Mouse (Mus musculus) hindbrain, embryonic 11.5 days (tissue): ENCODE results near the gene Ugt2b38. TPM values are rescaled to one million over a fixed set of nuclear protein-coding genes. Genes with fewer than 3 reads are reported as not detected.
"Not testable (repeated sequence)": the region's sequence is repeated elsewhere in the genome, so short reads cannot be mapped to it uniquely, and the experiment has no call there.

ENCODE experiments used
- ATAC-seq: fragments of 200-750 bp; cut with Nextera tagmentation; 2 replicates; pipeline ENCODE4 v1.8.0; 2017; ENCODE audit warnings: mild to moderate bottlenecking, moderate TSS enrichment, moderate library complexity; ENCODE audit not compliant: low FRiP score
- DNase-seq: peaks from one replicate; pipeline ENCODE4 v3.0.0-alpha.2; 2015; ENCODE audit warnings: low spot score
- H3K27ac ChIP-seq: fragments of 300-500 bp; sonication (generic); 2 replicates; pipeline ENCODE4 v1.5.1; 2014; ENCODE audit warnings: mild to moderate bottlenecking, low read depth, low read length
- H3K27me3 ChIP-seq: fragments of 300-500 bp; sonication (generic); 2 replicates; pipeline ENCODE4 v1.6.1; 2014; ENCODE audit warnings: mild to moderate bottlenecking, low read length, moderate library complexity, mixed read lengths; ENCODE audit not compliant: control insufficient read depth, insufficient read depth
- H3K36me3 ChIP-seq: fragments of 300-500 bp; sonication (generic); 2 replicates; pipeline ENCODE4 v1.6.1; 2014; ENCODE audit warnings: mild to moderate bottlenecking, low read length, moderate library complexity, mixed read lengths; ENCODE audit not compliant: control insufficient read depth, insufficient read depth
- H3K4me1 ChIP-seq: fragments of 300-500 bp; sonication (generic); replicated peaks from 2 replicates; pipeline ENCODE4 v1.6.1; 2014; ENCODE audit warnings: low read length, mixed read lengths; ENCODE audit not compliant: control insufficient read depth, insufficient read depth
- H3K4me2 ChIP-seq: fragments of 300-500 bp; sonication (generic); replicated peaks from 2 replicates; pipeline ENCODE4 v1.6.1; 2014; ENCODE audit warnings: mild to moderate bottlenecking, low read depth, low read length
- H3K4me3 ChIP-seq: fragments of 300-500 bp; sonication (generic); 2 replicates; pipeline ENCODE4 v1.5.1; 2014; ENCODE audit warnings: low read depth, low read length
- H3K9ac ChIP-seq: fragments of 300-500 bp; sonication (generic); 2 replicates; pipeline ENCODE4 v1.6.1; 2014; ENCODE audit warnings: low read depth, low read length
- H3K9me3 ChIP-seq: fragments of 300-500 bp; sonication (generic); 2 replicates; pipeline ENCODE4 v1.6.1; 2016; ENCODE audit warnings: low read length; ENCODE audit not compliant: control insufficient read depth
- WGBS: fragments of 180-500 bp; shearing (Covaris S2); extraction: QIAGEN DNeasy Blood & Tissue Kit; methylation state at CpG from one replicate; pipeline ENCODE4 v1.1.7; 2014; 5-methylcytosine and 5-hydroxymethylcytosine counted together
- polyA plus RNA-seq: library from polyadenylated mRNA; unstranded; fragments of >200 nt; fragmentation: Nextera tagmentation; extraction: Ambion mirVana; gene quantifications from 2 replicates; pipeline ENCODE4 v1.2.1, GENCODE M21; 2014

The Ugt2b38 gene
- not detected in 2 replicates for polyA plus RNA-seq

DNA sequence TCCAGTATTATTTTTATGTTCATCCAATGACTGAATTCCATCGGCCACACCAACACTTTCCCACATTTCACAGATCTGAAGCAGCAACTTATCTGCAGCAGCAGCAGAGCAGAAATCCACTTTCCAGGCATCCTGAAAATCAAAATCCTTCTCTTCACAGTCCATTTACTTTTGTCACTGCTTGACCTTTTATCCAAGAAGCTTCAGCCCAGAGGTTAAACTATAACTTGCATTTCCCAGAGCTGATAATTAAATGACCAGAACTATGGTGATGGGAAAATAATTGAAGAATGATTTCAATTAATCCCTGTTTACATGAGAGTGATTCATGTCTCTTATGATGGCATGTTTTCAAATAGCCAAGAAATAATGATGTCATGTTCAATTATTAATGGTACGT, at the start of gene Ugt2b38:
Ugt2b38 (minus strand) TSS at position 163 of the 400 bp plus-strand sequence.
- H3K4me3 ChIP-seq, H3K4me2 ChIP-seq, H3K36me3 ChIP-seq, H3K27ac ChIP-seq, H3K9ac ChIP-seq, H3K27me3 ChIP-seq, H3K9me3 ChIP-seq, ATAC-seq, H3K4me1 ChIP-seq, DNase-seq: not testable (repeated sequence)
- 90% methylated on average over 1 of the region's 2 CpGs for WGBS

DNA sequence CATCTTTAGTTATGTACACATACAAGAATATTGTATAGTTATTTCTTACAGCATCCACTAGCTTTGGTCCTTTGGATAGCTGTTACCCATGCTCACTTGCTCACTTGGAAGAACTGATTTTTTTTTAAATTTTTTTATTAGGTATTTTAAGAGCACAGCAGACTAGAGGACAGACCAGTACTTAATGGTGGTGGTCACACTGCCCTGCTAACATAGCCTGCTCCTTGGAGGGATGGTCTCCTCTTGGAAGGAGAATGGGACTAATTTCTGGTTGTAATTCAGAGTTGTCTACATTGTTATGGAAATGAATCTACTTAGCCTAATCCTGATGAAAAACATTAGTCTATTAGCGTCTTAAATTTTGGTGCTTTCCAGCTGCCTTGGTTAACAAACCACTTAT, 34.8 kb upstream of the Ugt2b38 start:
- Histone ChIP-seq H3K4me2 (no peak overlapping the region), H3K9me3 (no peaks in the 10 kb centered on the region), H3K27ac (no peak overlapping the region), H3K36me3 (no peaks in the 10 kb centered on the region), H3K27me3 (no peaks in the 10 kb centered on the region), H3K4me1 (no peaks in the 10 kb centered on the region), H3K4me3 (no peak overlapping the region), H3K9ac (no peak overlapping the region)
- ATAC-seq (no peak), DNase-seq (no peak)
- WGBS = 33% methylated on average over 1 of the region's 1 CpGs

DNA sequence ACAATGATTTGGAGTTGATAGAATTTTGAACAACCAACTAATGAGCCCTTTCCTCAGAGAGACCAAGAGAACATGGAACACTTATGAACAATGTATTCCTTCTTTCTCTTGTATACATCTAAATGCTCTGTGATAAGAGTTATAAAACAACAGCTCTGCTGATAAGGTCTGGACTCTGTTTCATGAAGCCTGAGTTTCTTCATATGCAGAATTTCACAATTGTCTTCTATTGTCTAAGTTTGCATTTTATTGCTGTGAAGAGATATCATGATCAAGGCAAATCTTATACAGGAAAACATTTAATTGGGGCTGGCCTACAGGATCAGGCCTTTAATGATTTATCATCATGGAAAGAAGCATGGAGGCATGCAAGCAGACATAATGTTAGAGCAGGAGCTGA, 33.7 kb upstream of the Ugt2b38 start:
- H3K36me3 ChIP-seq = no peaks in the 10 kb centered on the region
- no peaks in the 10 kb centered on the region for H3K9me3 ChIP-seq
- H3K9ac ChIP-seq = no peak overlapping the region
- H3K27me3 ChIP-seq = no peaks in the 10 kb centered on the region
- DNase-seq (no peak), ATAC-seq (no peak)
- H3K4me3 ChIP-seq = no peak overlapping the region
- no peak overlapping the region for H3K27ac ChIP-seq
- no peak overlapping the region for H3K4me2 ChIP-seq
- no peaks in the 10 kb centered on the region for H3K4me1 ChIP-seq

- Histone ChIP-seq H3K27me3 (no peaks in the 10 kb centered on the region), H3K9me3 (no peaks in the 10 kb centered on the region), H3K27ac (no peak overlapping the region), H3K36me3 (no peaks in the 10 kb centered on the region), H3K4me2 (no peak overlapping the region), H3K9ac (no peak overlapping the region), H3K4me3 (no peak overlapping the region), H3K4me1 (no peaks in the 10 kb centered on the region)
- ATAC-seq = no peak
- WGBS = 92% methylated on average over 3 of the region's 3 CpGs
- no peak for DNase-seq
Observed at GRCm38 (mm10) chr5:87456216-87456850, 32.3 kb upstream of the Ugt2b38 start.

DNA sequence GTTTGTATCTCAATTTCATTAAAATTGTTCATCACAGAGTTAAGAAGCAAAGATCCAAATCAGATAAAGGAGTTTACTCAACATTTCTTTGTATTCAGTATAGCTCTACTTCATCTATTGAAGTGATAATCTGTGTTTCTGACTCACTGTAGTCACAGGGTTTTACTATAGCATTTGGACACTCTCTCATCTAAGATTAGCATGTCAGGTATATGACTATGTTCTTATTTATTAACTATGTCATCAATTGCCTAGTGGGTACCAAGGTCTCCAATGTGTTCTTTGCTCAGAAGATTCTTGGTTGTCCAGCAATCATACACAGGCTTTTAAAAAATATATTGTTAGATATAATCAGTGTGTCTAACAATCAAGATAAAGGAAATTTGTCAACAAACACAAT, 31.5 kb upstream of the Ugt2b38 start:
- no peak overlapping the region for H3K4me2 ChIP-seq
- H3K4me1 ChIP-seq = no peaks in the 10 kb centered on the region
- no peaks in the 10 kb centered on the region for H3K9me3 ChIP-seq
- H3K27me3 ChIP-seq = no peaks in the 10 kb centered on the region
- no peaks in the 10 kb centered on the region for H3K36me3 ChIP-seq
- no peak overlapping the region for H3K27ac ChIP-seq
- H3K9ac ChIP-seq = no peak overlapping the region
- ATAC-seq (no peak), DNase-seq (no peak)
- H3K4me3 ChIP-seq = no peak overlapping the region

- H3K4me1 ChIP-seq, H3K27ac ChIP-seq, H3K9me3 ChIP-seq, ATAC-seq, H3K4me3 ChIP-seq, H3K9ac ChIP-seq, H3K27me3 ChIP-seq, H3K4me2 ChIP-seq, DNase-seq, H3K36me3 ChIP-seq: not testable (repeated sequence)
- WGBS = 86% methylated on average over 2 of the region's 5 CpGs
Observed at GRCm38 (mm10) chr5:87452514-87452913, 28.5 kb upstream of the Ugt2b38 start.

- no peak overlapping the region for H3K4me3 ChIP-seq
- no peaks in the 10 kb centered on the region for H3K36me3 ChIP-seq
- WGBS = 45% methylated on average over 3 of the region's 3 CpGs
- no peak overlapping the region for H3K9ac ChIP-seq
- no peak overlapping the region for H3K27ac ChIP-seq
- ATAC-seq (no peak), DNase-seq (peak; percentile 17)
- no peaks in the 10 kb centered on the region for H3K9me3 ChIP-seq
- H3K27me3 ChIP-seq = no peaks in the 10 kb centered on the region
- H3K4me1 ChIP-seq = no peaks in the 10 kb centered on the region
- no peak overlapping the region for H3K4me2 ChIP-seq
Observed at GRCm38 (mm10) chr5:87436264-87436663, 12.3 kb upstream of the Ugt2b38 start.

- 89% methylated on average over 3 of the region's 3 CpGs for WGBS
- Histone ChIP-seq H3K4me2 (no peak overlapping the region), H3K27me3 (no peaks in the 10 kb centered on the region), H3K9me3 (no peaks in the 10 kb centered on the region), H3K36me3 (no peaks in the 10 kb centered on the region), H3K27ac (no peak overlapping the region), H3K9ac (no peak overlapping the region), H3K4me3 (no peak overlapping the region), H3K4me1 (no peaks in the 10 kb centered on the region)
- DNase-seq = no peak
- no peak for ATAC-seq
Observed at GRCm38 (mm10) chr5:87425676-87426075, 1.7 kb upstream of the Ugt2b38 start.

GRCm38 (mm10) chr5:87396968-87397367, 27.0 kb downstream of the Ugt2b38 start:
- H3K4me3 ChIP-seq = no peak overlapping the region
- no peaks in the 10 kb centered on the region for H3K4me1 ChIP-seq
- H3K4me2 ChIP-seq = no peak overlapping the region
- no peak overlapping the region for H3K27ac ChIP-seq
- ATAC-seq = no peak
- 93% methylated on average over 4 of the region's 4 CpGs for WGBS
- H3K9me3 ChIP-seq = no peaks in the 10 kb centered on the region
- H3K27me3 ChIP-seq = no peaks in the 10 kb centered on the region
- H3K9ac ChIP-seq = no peak overlapping the region
- no peak for DNase-seq
- no peaks in the 10 kb centered on the region for H3K36me3 ChIP-seq
